In the genomic region with DNA sequence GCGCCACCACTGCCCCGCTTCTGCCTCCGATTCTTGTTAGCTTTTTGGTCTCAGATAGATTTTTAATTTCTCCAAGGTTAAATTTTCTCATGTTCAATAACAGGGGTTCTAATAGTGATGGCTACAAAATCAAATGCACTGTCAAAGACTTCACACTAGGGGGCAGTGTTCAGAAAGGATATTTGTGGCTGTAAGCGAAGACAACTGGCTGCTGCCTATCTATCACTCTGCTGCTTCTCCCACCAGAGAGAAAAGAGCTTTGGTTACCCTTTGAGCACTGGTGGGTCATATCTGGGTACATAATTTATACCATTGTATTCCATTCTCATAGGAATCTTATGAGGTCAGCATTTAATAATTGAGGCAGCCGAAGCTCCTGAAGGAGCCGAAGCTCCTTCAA, we compare ENCODE assay signal across 10 mouse cellular contexts.
DNase-seq lines count a peak whose midpoint lies in the region; ATAC-seq and TF ChIP-seq lines count a peak whose summit lies in the region.
"Had no signal": no experiment of that assay in that cellular context is flagged by ENCODE, and none has a peak within 500 bp of the region (broad histone marks: within the 10 kb centered on the region; RNA-seq: fewer than 3 reads in every experiment).

No protein-coding gene starts in this region.

- H3K4me3 ChIP-seq in embryonic facial prominence, embryonic 11.5 days (ENCODE audit: low read depth, low read length): no peak overlapping the region
- no peak overlapping the region for H3K4me3 ChIP-seq in embryonic facial prominence, embryonic 10.5 days
- no peak overlapping the region for H3K4me3 ChIP-seq in liver, adult 2 months (ENCODE audit: insufficient read depth, low read depth, low read length)
- H3K4me3 ChIP-seq: erythroblast, embryonic 14.5 days had no signal

- ATAC-seq in embryonic facial prominence, embryonic 11.5 days (replicated peaks; ENCODE audit: insufficient number of reproducible peaks, low FRiP score, low TSS enrichment, low read depth): no peak

- H3K4me2 ChIP-seq in embryonic facial prominence, embryonic 11.5 days (ENCODE audit: low read depth, low read length): no peak overlapping the region

- DNase-seq in embryonic facial prominence, embryonic 11.5 days (ENCODE audit: low spot score): peak; percentile 40
- no peak for DNase-seq in embryonic facial prominence, embryonic 10.5 days (ENCODE audit: low spot score)
- DNase-seq in liver, adult 2 months (ENCODE audit: extremely low read depth, low read depth, low spot score): peak; percentile 24
- no peak for DNase-seq in liver
- peak; percentile 69 for DNase-seq in brain, embryonic 14.5 days (ENCODE audit: low read depth)
- DNase-seq in mesoderm, embryonic 11.5 days (ENCODE audit: low read depth, low spot score): peak; percentile 37
- DNase-seq in natural killer cell, adult 2 months (ENCODE audit: low spot score in 2 of 2): no peak
- no peak for DNase-seq in gastrocnemius, postnatal 10 days
- DNase-seq: right cerebral cortex, postnatal 25 days had no signal

- no peak overlapping the region for H3K9ac ChIP-seq in embryonic facial prominence, embryonic 11.5 days (replicated peaks; ENCODE audit: low read length)
- H3K9ac ChIP-seq in liver, adult 2 months (ENCODE audit: low read depth, low read length): no peak overlapping the region

- no peak overlapping the region for H3K27ac ChIP-seq in embryonic facial prominence, embryonic 11.5 days (replicated peaks; ENCODE audit: low read depth, low read length)
- no peak overlapping the region for H3K27ac ChIP-seq in embryonic facial prominence, embryonic 10.5 days (replicated peaks)
- H3K27ac ChIP-seq in liver, adult 2 months (replicated peaks; ENCODE audit: insufficient read depth, low read depth, low read length): no peak overlapping the region

- 77% methylated on average over 6 of the region's 6 CpGs for WGBS in embryonic facial prominence, embryonic 11.5 days
- WGBS in embryonic facial prominence, embryonic 10.5 days: 85% methylated on average over 6 of the region's 6 CpGs
- WGBS in liver, adult 2 months: 86% methylated on average over 6 of the region's 6 CpGs

- no peaks in the 10 kb centered on the region for H3K4me1 ChIP-seq in embryonic facial prominence, embryonic 11.5 days (ENCODE audit: control insufficient read depth, insufficient read depth, low read length)
- no peaks in the 10 kb centered on the region for H3K4me1 ChIP-seq in embryonic facial prominence, embryonic 10.5 days
- no peaks in the 10 kb centered on the region for H3K4me1 ChIP-seq in liver, adult 2 months (ENCODE audit: control insufficient read depth, insufficient read depth, low read length)

- no peak for TF ChIP-seq POLR2A in liver, adult 2 months (IDR thresholded peaks at IDR 0.05; ENCODE audit: extremely low read depth, insufficient read depth, low read length)
- TF ChIP-seq POLR2A in brain, embryonic 14.5 days (IDR thresholded peaks at IDR 0.05; ENCODE audit: borderline replicate concordance, extremely low read depth, insufficient read depth, insufficient read length, poor library complexity, severe bottlenecking): no peak

- H3K36me3 ChIP-seq in embryonic facial prominence, embryonic 11.5 days (replicated peaks; ENCODE audit: control insufficient read depth, insufficient read depth, low read depth, low read length): no peaks in the 10 kb centered on the region
- no peaks in the 10 kb centered on the region for H3K36me3 ChIP-seq in embryonic facial prominence, embryonic 10.5 days (replicated peaks)
- H3K36me3 ChIP-seq in liver, adult 2 months (ENCODE audit: control insufficient read depth, insufficient read depth, low read length): no peaks in the 10 kb centered on the region

- no peaks in the 10 kb centered on the region for H3K79me2 ChIP-seq in liver, adult 2 months (ENCODE audit: control insufficient read depth, insufficient read depth, low read length)

- peak; percentile 42 for TF ChIP-seq CTCF in liver, adult 2 months (IDR thresholded peaks at IDR 0.05; ENCODE audit: low read depth, low read length)
- TF ChIP-seq CTCF in brain, embryonic 14.5 days (IDR thresholded peaks at IDR 0.05; ENCODE audit: borderline replicate concordance, extremely low read depth, insufficient read depth, insufficient read length): peak; percentile 52; the same call in 1 of the 2 replicates

- no peaks in the 10 kb centered on the region for H3K9me3 ChIP-seq in embryonic facial prominence, embryonic 11.5 days (replicated peaks; ENCODE audit: control insufficient read depth, low read length)
- no peaks in the 10 kb centered on the region for H3K9me3 ChIP-seq in embryonic facial prominence, embryonic 10.5 days

- H3K27me3 ChIP-seq in embryonic facial prominence, embryonic 11.5 days (ENCODE audit: control insufficient read depth, insufficient read depth, low read length): no peaks in the 10 kb centered on the region
- H3K27me3 ChIP-seq in embryonic facial prominence, embryonic 10.5 days (replicated peaks; ENCODE audit: low read depth, poor library complexity, severe bottlenecking): no peaks in the 10 kb centered on the region
- no peaks in the 10 kb centered on the region for H3K27me3 ChIP-seq in liver, adult 2 months (ENCODE audit: control insufficient read depth, insufficient read depth, low read length)

Comparison
In these comparisons a context has a peak if more than half of its experiments do, and no peak if none do; other contexts are left out.
1. DNase-seq: peak in embryonic facial prominence, embryonic 11.5 days (single experiment), liver, adult 2 months (single experiment), brain, embryonic 14.5 days (single experiment) and mesoderm, embryonic 11.5 days (single experiment); none in embryonic facial prominence, embryonic 10.5 days (single experiment), liver (single experiment), natural killer cell, adult 2 months (0 of 2) and gastrocnemius, postnatal 10 days (single experiment).